Mouse (Mus musculus): ENCODE measurements around the gene Gm38100.

The Gm38100 gene

DNA sequence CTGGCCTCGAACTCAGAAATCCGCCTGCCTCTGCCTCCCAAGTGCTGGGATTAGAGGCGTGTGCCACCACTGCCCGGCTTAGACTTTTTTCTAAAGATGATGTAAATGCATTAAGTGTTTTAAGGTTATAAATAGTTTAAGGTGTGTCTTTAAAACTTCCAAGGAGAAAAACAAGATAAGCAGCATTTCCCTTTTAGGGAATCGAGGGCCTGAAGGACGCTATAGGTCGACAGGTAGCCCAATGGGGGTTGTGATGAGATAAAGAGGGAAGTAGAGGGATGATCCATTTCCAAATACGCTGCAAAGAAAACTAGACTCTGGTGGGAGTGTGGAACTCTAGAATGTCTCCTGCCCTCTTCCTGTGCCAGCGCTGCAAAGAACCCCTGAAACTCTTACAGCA, at the start of gene Gm38100:
TSS of gene Gm38100 (plus strand) at position 301 of the 400 bp plus-strand sequence.
- no peak for DNase-seq

DNA sequence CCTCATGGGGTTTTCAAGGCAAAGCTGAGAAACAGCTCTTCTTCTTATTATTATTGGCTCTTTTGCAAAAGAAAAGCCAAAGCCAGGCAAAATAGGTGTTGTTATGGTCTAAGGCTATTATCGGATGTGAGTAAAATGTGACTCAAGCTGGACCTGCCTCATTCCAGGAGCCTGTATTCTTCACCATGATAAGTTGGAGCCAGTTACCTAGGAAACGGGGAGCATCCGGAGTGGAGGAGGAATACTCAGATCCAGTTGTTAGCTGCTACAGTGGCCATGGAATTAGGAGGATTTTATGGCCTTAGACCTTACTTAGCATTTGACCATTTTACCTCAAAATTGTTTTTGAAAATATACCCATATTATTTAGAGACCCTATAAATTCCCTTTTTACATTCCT, 49.4 kb upstream of the Gm38100 start:
- no peak for DNase-seq

DNA sequence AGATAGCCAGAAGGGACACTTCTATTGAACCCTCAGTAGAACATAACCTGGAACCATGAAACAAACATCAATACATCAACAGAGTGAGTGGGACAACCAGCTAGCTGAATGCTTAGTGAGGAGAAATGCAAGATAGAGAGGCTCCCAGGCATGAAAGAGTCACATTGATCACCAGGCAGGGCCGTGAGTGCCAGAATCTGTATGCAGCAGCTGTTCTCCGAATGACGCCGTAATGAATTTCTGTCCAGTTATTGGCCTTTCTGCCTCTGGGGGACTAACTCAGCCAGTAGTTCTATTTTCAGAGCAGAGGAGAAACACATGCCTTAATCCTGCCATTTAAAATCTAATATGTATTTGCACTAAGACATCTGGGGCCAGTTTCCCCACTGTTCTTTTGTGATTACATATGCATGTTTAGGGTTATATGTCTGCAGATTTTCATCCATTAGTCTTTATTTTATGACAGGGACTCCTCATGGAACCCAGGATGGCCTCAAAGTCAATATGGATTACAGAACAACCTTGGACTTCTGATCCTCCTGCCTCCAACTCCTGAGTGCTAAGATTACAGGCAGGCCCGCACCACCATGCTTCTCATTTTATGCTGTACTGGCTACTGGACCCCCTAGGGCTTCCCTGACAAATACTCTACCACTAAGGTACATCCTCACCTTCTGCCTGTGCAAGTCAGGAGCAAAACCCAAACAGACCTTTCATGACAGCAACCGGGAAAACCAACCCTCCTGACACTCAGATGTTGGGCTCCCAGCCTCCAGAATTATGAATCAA, 47.9 kb upstream of the Gm38100 start:
- no peak for DNase-seq

DNA sequence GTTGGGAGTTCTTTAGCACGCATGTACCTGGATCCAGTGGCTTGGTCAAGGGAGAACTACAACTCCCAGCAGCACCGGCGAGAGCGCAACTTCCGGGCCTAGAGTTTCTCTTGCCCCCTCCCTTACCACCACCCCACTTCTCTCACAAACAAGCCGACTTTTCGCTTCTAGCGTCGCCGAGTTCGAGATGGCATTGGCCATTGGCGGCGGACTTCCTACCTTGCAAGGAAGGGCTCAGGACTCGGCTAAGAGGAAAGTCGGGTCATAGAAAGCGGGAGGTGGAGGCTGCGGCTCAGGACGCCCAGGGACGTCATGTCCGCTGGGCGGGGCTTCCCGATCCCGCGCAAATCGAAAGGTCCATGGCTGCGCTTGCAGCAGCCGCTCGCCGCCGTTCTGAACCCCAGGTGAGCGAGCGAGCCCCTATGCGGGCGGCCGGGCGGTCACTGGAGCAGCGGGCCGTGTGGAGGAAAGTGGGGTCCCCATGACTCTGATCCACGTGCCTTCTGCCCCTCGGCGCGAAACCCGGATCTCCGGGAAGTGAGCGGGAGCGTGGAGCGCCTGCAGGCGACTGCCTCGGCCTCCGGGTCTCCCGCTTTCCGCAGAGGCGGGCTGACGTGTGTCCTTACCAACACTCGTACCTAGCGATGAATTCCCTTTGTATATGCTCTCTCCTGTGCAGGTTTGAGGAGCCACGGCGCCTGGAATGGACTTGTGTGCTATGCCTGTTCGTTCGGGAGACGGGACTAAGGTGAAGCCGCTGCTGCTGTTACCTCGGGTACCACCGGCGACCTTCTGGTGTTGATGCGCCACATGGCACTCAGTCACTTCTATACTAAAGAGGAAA, 39.5 kb upstream of the Gm38100 start, which contains the start of gene Exo1:
TSS of gene Exo1 (plus strand) at position 129 of the 844 bp plus-strand sequence.
- DNase-seq: peak; percentile 84

DNA sequence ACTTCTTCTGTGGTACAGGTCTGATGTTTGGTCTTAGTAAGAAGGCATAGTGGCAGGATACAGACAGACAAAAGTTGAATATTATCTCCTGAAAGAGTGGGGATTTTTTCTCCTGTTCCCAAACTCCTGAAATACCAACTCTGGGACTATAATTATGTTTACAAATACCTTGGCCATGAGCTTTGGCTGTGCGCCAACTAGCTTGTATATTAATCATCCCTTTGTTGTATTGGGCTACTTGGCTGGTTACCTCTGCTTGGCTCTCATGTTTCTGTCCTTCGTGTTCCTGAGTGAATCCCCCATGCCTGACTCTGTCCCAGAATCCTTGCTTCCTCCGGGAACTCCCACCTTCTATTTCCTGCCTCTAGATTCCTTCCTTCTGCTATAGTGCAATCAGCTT, 36.7 kb upstream of the Gm38100 start:
- DNase-seq: no peak

DNA sequence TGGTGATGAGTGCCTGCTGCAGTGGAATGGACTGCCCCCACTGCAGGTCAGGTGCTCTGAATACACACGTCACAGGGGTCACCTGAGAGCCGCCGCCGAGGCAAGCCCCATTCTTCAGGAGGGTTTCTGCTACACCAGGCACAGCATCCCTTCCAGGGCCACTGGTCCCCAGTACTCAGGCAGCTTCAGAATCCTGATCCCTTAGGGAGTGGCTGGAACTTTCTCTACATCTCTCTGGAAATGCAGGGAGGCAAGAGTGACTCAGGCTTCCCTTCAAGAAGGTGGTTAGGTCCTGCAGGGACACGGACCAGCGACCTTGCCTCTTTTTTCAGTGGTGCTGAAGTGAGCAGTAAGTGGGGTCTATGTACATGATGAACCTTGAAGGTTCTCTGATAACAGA, 26.9 kb upstream of the Gm38100 start:
- no peak for DNase-seq

DNA sequence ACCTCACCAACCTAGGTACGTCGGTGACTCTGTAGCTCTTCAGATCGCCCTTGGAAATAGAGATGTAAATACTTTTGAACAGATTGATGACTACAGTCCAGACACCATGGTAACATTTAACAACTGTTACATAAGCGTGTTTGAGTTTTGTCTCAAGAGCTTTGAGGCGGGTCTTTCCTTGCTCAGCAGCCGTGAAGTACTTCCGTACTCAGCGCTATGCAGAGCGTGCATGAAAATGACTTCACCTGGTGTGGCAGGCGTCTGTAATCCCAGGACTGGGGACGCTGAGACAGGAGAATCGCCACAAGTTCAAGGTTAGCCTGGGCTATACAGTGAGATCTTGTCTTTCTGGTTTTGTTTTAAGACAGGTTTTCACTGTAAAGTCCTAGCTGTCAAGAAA, 26.4 kb upstream of the Gm38100 start:
- DNase-seq: no peak

DNA sequence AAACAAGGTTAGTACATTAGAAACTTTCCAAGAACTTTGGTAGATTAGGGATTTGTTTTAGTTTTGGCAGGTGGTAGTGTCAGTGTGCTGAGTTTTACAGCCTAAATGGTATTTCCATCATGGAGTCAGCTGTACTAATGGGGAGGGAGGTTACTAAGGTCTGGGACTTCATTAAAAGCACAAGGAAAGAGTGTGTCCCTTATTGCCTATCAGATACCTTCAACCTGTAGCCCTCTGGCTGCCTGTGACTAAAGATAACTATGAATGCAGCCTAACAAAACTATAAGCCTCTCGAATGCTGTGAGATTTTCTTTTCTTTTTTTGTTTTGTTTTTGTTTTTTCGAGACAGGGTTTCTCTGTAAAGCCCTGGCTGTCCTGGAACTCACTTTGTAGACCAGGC, 8.9 kb upstream of the Gm38100 start:
- no peak for DNase-seq

DNA sequence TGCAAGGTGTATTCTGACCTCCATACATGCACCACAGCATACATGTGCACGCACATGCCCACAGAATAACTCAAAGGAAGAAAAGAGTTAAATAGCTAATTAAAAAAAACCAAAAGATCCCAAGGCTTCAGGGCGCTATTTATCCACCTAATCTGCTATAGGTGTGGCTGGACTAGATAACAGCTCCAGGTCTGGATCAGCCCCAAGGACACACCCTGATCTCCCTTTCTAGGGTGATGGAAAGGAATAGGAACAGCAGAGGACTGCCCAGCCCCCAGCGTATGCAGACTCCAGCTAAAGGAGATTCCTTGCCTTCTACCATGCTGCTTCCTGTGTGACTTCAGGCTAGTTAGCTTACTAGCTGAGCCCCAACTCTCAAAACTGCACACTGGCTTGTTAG, 8.1 kb upstream of the Gm38100 start:
- no peak for DNase-seq

DNA sequence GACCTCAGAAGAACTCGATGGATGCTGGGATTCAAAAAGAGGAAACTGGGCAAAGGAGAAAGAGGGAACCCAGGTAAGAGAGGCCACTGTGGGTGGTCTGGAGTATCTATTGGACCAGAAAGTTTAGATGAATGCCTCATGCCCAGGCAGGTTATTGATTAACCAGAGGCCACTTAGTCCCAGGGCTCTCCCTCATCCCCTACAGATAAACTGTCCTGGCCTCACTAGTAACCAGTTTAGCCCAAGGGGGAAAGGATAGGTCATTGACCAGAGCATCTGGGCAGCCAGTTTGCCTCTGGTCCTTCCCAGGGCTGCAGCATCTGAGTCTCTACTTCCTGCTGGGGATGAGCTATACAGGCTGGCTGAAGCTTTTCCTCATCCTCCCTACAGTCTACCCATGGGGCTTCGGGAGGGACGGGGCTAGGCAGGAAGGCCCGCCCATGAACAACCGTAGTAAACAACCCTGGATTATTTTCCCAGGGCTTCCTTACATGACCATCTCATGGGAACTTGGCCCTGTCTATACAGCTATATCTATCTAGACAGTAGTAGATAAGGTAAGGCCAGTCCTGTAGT, 6.3 kb upstream of the Gm38100 start:
- DNase-seq: no peak

DNA sequence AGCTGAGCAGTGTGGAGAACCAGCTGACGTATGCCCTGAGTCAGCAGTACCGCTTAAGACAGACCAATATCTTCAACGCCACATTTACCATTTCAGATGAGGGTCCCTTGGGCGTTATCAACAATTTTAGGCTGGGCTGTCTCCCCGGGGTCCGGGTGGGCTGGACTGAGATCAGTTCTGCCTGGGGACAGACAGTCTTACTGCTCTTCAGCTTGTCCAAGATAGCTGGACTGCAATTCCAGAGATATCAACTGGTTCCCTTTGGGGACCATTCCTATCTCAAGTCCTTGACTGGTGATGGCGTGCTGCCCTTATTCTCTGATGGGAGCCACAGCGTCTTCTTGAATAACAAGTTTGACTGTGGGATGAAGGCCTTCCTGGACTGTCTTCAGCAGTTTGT, 962 bp downstream of the Gm38100 start:
- no peak for DNase-seq

DNA sequence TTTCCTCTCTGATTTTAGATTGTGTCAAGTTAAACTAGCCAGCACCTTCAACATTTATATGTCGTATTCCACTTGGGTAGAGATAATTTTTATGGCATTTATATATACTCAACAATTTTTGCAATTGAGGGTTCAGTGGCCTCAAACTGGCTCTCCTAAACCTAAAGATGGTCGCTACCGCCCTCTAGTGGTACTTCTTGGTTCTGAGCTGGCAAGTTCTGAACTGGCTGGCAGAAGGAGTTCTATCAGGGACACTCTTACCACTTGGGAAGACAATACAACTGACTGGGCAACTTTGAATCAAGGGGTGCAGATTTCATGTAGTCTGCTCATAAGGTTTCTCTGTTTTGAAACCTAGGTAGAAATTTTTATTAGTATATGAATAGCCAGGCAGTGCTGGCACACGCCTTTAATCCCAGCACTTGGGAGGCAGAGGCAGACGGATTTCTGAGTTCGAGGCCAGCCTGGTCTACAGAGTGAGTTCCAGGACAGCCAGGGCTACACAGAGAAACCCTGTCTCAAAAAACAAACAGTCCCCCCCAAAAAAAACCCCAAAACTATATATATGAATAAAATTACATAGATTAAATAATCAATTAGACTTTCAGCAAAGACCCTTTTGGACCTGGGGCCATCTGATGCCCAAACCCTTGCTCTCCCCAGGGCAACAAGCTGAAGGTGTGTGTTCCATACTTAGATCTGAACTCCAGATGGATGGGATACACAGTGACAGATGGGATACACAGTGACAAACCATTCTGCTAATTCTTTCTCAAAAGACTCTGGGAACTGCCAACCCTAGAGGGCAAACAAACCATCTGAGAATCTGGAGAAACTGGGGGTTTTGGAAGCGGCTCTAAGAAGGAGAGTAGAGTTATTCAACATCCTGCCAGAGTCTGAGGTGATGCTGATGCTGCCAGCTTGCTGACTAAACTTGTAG, 4.0 kb downstream of the Gm38100 start:
- DNase-seq: peak; percentile 69

DNA sequence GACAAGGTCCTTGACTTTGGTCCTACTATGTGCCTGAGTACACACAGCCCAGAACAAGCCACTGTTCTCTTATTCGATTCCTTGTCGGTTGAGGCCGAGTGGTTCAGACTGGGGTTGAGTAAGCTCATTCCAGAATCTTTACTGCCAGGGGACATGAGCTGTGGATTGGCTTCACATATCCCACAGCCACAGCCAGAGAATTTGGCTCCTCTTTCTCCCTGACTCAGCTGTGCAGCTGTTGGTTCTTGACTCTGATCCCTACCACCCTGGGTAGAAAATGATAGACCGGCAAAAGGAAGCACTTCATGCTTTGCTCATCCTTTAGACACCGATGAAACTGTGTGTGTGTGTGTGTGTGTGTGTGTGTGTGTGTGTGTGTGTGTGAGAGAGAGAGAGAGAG, 11.3 kb downstream of the Gm38100 start:
- no peak for DNase-seq

DNA sequence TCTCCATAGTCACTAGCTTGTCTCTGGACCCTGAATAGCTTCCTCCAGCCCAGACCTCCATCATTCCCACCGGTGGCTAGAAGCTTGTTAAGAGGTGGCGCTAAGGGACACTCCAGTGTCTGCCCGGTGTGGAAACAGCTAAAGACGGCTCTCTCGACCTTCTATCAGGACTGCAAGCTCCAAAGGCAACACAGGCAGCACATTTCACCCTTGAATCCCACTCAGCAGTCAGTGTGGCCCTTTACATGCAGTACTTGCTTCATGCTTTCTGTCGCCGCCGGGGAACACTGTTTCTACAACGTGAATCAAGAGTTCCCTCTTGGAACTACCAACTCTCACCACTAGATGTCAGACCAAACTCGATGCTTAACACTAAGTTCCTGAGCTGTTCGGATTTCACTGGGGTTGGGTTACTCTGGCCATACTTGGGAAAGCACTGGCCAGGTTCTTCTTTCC, 16.2 kb downstream of the Gm38100 start:
- peak; percentile 87 for DNase-seq

DNA sequence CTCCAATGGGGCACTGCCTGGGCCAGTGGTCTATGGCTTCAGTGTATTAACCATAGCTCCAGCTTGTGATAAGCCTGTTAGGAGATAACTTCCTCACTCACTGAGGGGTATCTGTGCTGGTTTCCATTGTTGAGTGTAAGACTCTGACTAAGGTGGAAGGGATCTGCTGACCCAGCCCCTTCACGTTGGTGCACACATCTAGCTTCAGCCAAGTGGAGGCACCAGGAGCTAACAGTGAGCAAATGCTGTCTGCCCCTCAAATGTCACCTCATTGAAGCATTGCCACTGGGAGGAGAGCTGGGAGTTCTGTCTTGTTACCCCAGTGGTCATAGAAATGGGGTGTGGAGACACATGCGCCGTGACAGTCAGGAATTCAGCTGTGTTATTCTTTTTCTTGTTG, 18.6 kb downstream of the Gm38100 start:
- no peak for DNase-seq

DNA sequence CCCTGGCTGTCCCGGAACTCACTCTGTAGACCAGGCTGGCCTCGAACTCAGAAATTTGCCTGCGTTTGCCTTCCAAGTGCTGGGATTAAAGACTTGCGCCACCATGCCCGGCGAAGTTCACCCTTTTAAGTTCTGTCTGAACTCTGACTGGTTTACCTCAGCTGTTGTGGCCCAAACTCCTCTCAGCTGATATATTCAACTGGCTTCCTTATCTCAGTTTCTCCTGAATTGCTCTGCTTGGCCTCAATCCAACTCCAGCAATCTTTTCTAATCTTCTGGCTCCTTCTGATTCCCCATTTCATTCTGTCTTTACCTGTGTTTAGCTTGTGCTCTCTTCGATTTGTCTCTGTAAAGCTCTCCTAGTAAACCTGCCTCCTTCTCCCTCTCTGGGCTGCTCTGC, 23.0 kb downstream of the Gm38100 start:
- DNase-seq: no peak

DNA sequence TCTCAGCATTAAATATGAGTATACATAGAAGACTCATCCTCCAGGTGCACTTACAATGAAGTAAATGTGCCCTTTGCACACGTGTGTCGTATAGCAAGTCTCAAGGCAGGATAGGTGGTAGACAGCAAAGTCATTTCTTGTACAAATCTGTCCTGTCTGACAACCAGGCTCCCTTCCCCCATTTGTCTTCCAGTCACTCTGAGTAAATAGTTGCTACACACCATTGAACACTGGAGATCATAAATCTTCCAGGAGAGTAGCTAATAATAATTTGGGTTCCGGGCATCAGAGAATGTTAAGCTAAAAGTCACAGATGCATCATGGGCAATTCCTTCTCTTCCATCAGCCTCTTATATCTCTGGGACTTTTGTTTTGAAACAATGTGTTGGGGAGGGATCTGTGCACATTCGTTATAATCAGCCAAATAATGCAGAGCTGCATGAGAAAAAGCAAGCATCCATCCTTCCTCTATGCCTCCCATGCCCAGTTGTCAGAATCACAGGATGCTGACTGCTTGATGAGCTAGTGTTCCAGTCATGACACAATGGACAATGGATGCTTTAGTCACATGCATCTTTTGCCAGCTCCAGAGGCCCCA, 26.7 kb downstream of the Gm38100 start:
- DNase-seq: no peak

DNA sequence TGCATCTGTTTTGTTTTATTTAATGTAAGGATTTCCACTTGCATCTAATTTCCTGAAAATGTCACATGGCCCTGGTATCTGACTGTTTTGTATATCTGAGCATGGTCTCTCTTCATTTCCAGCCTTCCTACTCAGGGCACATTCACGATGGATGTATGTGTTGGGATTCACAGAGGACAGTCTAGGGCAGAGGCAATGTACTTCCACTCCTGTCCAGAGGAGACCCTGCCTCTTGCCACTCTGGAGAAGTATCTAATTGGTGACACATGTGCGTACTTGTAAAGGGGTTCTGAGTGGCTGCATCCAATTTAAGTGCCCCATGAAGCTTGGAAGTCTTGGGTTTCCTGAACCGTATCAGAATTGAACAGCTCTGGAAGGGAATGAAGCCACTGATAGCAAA, 30.3 kb downstream of the Gm38100 start:
- DNase-seq: no peak

DNA sequence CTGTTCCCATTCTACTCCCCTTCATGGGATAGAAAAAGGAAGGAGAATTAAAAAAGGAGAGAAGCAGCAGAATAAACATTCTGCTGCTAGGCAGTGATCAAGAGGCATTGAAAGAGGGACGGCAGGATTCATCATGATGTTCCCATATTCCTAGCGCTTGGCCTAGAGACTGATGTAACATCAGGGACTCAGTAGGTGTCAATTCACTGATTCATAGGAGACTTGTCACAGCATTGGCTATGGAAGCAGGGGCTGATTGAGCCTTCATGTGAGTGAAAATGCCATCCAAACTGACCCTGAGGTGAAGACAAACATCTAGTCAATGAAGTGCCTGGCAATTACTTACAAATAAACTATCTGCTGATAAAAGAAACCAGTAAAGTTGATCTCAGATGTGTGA, 30.7 kb downstream of the Gm38100 start:
- no peak for DNase-seq

DNA sequence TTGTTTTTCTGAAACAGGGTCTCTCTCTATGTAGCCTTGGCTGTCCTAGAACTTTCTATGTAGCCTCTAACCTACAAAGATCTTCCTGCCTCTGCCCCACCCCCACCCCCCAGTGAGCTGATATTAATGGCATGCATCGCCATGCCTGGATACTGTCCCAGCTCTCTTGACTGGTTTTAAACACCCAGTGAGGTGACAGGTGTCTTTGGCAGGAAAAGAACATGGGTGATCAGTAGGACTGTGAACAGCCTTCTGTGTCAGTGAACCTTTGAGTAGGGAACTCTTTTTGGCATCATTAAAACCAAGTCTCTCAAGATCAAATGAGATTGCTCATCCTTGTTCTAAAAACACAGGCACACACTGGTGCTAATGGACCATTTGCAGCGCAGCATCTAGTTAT, 41.7 kb downstream of the Gm38100 start:
- no peak for DNase-seq

DNA sequence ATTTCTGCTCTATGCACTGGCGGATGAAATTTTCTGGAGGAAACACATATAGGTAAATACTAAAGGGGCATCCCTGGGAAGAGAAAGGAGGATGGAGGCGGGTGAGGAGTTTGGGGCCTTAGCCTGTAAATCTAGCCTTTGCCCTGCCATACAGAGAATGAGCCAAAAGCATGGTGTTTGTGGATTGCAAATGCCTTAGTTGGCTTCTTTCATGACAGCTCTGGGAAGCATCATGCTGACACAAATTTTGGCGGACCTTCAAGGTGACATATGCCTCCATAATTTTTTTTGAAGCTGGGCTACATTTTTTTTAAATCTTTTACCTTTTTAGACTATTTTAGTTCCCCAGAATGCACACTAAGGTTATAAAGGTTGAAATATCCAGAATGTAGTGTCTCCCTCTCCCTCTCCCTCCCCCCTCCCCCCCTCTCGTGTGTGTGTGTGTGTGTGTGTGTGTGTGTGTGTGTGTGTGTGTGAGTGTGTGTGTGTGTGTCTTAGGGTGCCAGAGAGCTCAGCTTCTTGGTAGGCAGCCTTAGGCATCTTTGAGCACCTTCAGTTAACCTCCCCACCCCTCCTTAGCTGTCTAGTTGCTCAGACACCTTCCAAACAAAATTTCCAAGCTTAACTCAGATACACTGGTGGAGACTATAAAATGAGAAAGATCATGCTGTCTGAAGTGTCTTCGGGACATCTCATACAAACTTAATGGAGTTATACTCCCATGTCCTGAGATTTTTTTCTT, 47.0 kb downstream of the Gm38100 start:
- DNase-seq: peak; percentile 80
